Mouse (Mus musculus) embryonic facial prominence, embryonic 14.5 days (tissue): ENCODE results near the gene Faap20. TPM values are rescaled to one million over a fixed set of nuclear protein-coding genes. Genes with fewer than 3 reads are reported as not detected.

ENCODE experiments used
- ATAC-seq: fragments of 200-750 bp; cut with Nextera tagmentation; 2 replicates; pipeline ENCODE4 v1.8.0; 2017; ENCODE audit warnings: low read depth, moderate number of reproducible peaks, moderate TSS enrichment
- DNase-seq: peaks from one replicate; pipeline ENCODE4 v3.0.0-alpha.2; 2015; ENCODE audit warnings: low spot score
- H3K27ac ChIP-seq: fragments of 300-500 bp; sonication (generic); replicated peaks from 2 replicates; pipeline ENCODE4 v1.5.1; 2014; ENCODE audit warnings: low read depth, mild to moderate bottlenecking, low read length, moderate library complexity
- H3K27me3 ChIP-seq: fragments of 300-500 bp; sonication (generic); replicated peaks from 2 replicates; pipeline ENCODE4 v1.6.1; 2014; ENCODE audit warnings: low read length; ENCODE audit not compliant: control insufficient read depth, insufficient read depth
- H3K36me3 ChIP-seq: fragments of 300-500 bp; sonication (generic); 2 replicates; pipeline ENCODE4 v1.6.1; 2014; ENCODE audit warnings: low read length, mixed read lengths; ENCODE audit not compliant: control insufficient read depth, insufficient read depth
- H3K4me1 ChIP-seq: fragments of 300-500 bp; sonication (generic); 2 replicates; pipeline ENCODE4 v1.6.1; 2014; ENCODE audit warnings: antibody characterized with exemption, low read length; ENCODE audit not compliant: control insufficient read depth, insufficient read depth
- H3K4me2 ChIP-seq: fragments of 300-500 bp; sonication (generic); 2 replicates; pipeline ENCODE4 v1.6.1; 2014; ENCODE audit warnings: low read depth, mild to moderate bottlenecking, low read length, moderate library complexity, mixed read lengths
- H3K4me3 ChIP-seq: fragments of 300-500 bp; sonication (generic); 2 replicates; pipeline ENCODE4 v1.5.1; 2014; ENCODE audit warnings: low read depth, mild to moderate bottlenecking, low read length
- H3K9ac ChIP-seq: fragments of 300-500 bp; sonication (generic); 2 replicates; pipeline ENCODE4 v1.6.1; 2014; ENCODE audit warnings: low read depth, mild to moderate bottlenecking, low read length, moderate library complexity, mixed read lengths
- H3K9me3 ChIP-seq: fragments of 300-500 bp; sonication (generic); 2 replicates; pipeline ENCODE4 v1.6.1; 2016; ENCODE audit warnings: low read length; ENCODE audit not compliant: control insufficient read depth
- WGBS: fragments of 180-500 bp; shearing (Covaris S2); extraction: QIAGEN DNeasy Blood & Tissue Kit; methylation state at CpG from one replicate; pipeline ENCODE4 v1.1.7; 2014; 5-methylcytosine and 5-hydroxymethylcytosine counted together
- polyA plus RNA-seq: library from polyadenylated mRNA; unstranded; fragments of >200 nt; fragmentation: Nextera tagmentation; extraction: Ambion mirVana; gene quantifications from 2 replicates; pipeline ENCODE4 v1.2.1, GENCODE M21; 2014

Faap20 gene
- polyA plus RNA-seq, 1 experiment from 2014 or later: 66.1 TPM

DNA sequence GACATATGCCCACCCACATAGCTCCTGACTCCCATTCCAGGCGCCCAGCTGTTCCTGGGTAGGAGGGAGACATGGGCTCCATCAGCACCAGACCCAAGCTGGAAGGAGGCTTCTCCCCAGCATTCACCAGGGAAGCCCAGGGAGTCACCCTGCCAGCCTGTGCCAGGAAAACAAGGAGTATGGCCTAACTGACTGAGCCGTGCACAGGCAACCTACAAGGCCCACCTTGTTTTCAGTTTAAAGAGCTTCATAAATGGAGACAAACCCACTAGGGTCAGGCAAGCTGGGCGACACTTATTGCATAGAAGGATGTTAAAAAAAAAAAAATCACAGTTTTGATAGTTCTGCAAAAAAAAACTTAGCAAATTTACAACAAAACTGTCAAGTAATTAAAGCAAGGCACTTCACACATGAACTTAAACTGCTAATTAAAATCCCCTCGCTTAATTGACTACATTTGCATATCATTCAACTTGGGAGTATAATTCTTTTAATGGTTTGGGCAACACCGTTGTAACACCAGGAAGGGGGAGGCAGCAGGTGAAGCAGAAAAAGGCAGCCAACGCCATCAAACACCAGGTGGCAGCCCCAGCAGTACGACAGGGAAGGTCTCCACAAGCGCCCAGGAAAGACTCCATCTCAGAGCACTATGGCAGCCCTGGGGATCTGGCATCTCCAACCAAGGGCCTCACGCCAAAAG, 36.4 kb upstream of the Faap20 start:
- H3K27ac ChIP-seq: no peak overlapping the region
- H3K4me3 ChIP-seq: no peak overlapping the region
- no peak overlapping the region for H3K9ac ChIP-seq
- H3K27me3 ChIP-seq: no peaks in the 10 kb centered on the region
- H3K4me1 ChIP-seq: peaks cover 49% of the 10 kb centered on the region
- no peak for DNase-seq
- no peaks in the 10 kb centered on the region for H3K9me3 ChIP-seq
- H3K36me3 ChIP-seq: peaks cover 10% of the 10 kb centered on the region
- ATAC-seq: no peak
- no peak overlapping the region for H3K4me2 ChIP-seq
- 62% methylated on average over 9 of the region's 9 CpGs for WGBS

DNA sequence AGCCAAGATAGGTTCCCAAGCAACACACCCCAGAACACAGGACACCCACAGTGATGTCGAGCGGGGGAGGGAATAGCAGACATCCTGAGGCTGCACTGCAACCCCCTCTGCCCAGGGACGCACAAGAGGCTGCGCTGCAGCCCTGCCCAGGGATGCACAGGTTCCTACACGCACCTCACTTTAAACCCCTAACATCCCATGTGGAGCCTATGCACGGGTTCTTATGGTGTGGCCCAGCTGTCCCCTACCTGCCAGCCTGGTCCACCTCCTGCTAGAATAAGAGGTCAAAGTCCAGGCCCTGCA, 35.9 kb upstream of the Faap20 start:
- H3K36me3 ChIP-seq: peaks cover 10% of the 10 kb centered on the region
- H3K4me2 ChIP-seq: no peak overlapping the region
- H3K27ac ChIP-seq: no peak overlapping the region
- no peak overlapping the region for H3K4me3 ChIP-seq
- WGBS: 71% methylated on average over 4 of the region's 6 CpGs
- no peak for ATAC-seq
- no peak overlapping the region for H3K9ac ChIP-seq
- H3K9me3 ChIP-seq: no peaks in the 10 kb centered on the region
- H3K4me1 ChIP-seq: peaks cover 49% of the 10 kb centered on the region
- no peak for DNase-seq
- H3K27me3 ChIP-seq: no peaks in the 10 kb centered on the region

- Histone ChIP-seq H3K4me2 (no peak overlapping the region), H3K9me3 (no peaks in the 10 kb centered on the region), H3K9ac (no peak overlapping the region), H3K36me3 (peaks cover 10% of the 10 kb centered on the region), H3K4me3 (no peak overlapping the region), H3K27ac (no peak overlapping the region), H3K27me3 (no peaks in the 10 kb centered on the region), H3K4me1 (peaks cover 50% of the 10 kb centered on the region)
- 75% methylated on average over 6 of the region's 6 CpGs for WGBS
- DNase-seq (no peak), ATAC-seq (no peak)
Measured at GRCm38 (mm10) chr4:155214188-155214587, 35.4 kb upstream of the Faap20 start.

- Histone ChIP-seq H3K4me1 (peaks cover 52% of the 10 kb centered on the region), H3K36me3 (peaks cover 10% of the 10 kb centered on the region), H3K9me3 (no peaks in the 10 kb centered on the region), H3K4me2 (peak overlapping the region; percentile 41; the same call in 1 of the 2 replicates), H3K4me3 (no peak overlapping the region), H3K27ac (no peak overlapping the region), H3K9ac (no peak overlapping the region), H3K27me3 (no peaks in the 10 kb centered on the region)
- DNase-seq: no peak
- no peak for ATAC-seq
- 76% methylated on average over 10 of the region's 10 CpGs for whole genome bisulfite sequencing
Measured at GRCm38 (mm10) chr4:155214793-155215192, 34.8 kb upstream of the Faap20 start.

DNA sequence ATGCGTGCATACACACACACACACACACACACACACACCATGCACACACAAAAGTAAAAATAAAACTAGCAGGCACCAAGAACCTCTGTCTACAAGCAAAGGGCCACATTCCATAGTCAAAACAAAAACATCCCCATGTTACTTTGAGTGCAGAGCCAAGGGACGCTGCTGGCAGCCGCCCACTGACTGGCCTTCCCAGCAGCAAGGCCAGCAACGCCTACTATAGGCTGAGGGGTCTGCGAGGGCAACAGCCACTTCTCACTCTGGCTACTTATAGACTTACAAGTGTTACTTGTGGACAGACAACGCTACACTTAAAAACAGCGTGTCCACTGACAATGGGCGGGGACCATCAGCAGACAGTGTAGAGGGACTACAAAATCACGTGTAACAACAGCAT, 34.4 kb upstream of the Faap20 start:
- Histone ChIP-seq H3K9me3 (no peaks in the 10 kb centered on the region), H3K9ac (peak overlapping the region; percentile 37; the same call in 1 of the 2 replicates), H3K4me2 (peak overlapping the region; percentile 41), H3K27me3 (no peaks in the 10 kb centered on the region), H3K4me3 (no peak overlapping the region), H3K27ac (peak overlapping the region; percentile 44; the same call in 1 of the 2 replicates), H3K36me3 (peaks cover 10% of the 10 kb centered on the region), H3K4me1 (peaks cover 57% of the 10 kb centered on the region)
- ATAC-seq (no peak), DNase-seq (no peak)
- WGBS: 56% methylated on average over 9 of the region's 9 CpGs

DNA sequence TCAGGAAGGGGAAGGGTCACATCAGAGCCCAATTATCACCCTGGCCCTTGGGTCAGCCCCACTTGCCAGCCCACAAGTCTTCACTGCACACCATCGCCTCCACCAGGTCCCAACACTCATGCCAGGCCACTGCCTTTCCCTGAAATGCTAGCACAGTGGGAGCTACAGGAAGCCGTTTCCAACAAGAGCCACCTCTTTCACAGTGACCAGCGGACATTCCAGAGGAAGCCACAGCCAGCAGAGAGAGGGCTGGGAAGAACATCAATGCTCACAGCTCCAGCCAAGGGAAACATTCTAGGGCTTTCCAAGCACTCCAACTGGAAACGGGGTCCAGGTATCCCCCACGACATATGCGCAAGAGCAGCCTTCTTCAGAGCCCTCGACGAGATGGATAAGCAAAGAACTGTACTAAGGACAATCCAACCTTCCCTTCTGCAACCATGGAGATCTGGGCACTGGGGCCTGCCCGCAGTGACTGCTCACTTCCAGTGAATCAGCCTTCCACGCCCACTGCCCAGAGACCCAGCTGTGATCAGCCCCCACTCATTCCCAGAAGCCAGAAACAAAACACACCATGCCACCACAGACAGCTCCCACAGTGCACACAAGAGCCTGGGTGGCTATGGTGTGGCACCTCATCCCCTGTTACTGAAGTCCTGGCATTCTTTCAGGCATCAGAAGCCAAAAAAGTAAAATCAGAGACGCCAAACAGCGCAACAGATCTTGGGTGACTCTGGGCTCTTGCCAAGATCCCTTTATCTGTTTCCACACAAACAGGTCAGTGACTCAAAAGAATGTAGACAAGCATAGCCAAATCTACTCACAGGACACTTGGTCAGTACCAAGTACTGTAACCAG, 33.6 kb upstream of the Faap20 start:
- no peaks in the 10 kb centered on the region for H3K27me3 ChIP-seq
- H3K4me2 ChIP-seq: peak overlapping the region; percentile 41
- H3K9me3 ChIP-seq: no peaks in the 10 kb centered on the region
- 53% methylated on average over 12 of the region's 12 CpGs for WGBS
- DNase-seq (no peak), ATAC-seq (peak; percentile 20; the same call in 1 of the 2 replicates)
- peaks cover 57% of the 10 kb centered on the region for H3K4me1 ChIP-seq
- no peak overlapping the region for H3K4me3 ChIP-seq
- H3K36me3 ChIP-seq: peaks cover 2% of the 10 kb centered on the region
- peak overlapping the region; percentile 25; the same call in 1 of the 2 replicates for H3K9ac ChIP-seq
- peak overlapping the region; percentile 44 for H3K27ac ChIP-seq

DNA sequence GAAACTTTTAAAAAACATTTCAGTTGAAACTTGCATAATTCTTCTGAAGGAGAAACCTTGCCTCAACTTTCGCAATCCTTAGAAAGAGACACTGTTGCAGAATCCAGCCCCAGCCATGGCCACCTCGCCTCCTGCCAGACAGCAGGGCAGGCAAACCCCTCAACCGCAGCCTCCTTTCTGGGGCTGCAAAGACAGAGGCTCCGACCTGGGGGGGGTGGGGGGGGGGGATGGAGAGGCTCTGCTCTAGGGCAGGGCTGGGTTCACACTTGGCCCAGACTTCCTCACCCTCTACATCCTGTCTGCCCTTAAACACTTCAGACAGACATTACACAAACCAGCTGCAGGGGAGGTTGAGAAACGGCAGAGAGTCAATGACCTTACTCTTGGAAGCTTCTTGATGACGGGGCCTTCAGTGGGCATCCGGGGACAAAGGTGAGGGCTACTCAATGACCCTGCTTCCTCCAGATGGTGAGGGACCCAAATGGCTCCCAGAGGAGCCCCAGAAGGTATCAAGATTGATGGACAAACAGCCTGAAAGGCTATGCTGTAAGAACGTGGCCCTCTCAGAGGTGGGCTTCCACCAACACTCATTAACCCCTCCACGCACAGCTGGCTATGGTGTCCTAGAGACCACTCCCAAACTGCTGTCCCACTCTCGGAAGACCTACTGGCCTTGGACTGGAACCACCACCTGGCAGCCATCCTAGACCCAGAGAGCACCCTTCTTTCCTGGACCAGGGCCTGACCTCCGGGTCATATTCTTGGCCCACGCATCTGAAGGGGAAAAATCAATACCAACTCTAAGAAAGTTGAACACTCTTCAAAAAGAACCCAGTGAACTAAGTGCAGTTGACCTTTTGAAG, 32.1 kb upstream of the Faap20 start:
- DNase-seq: no peak
- no peak for ATAC-seq
- no peaks in the 10 kb centered on the region for H3K27me3 ChIP-seq
- H3K4me2 ChIP-seq: peak overlapping the region; percentile 93
- H3K9me3 ChIP-seq: no peaks in the 10 kb centered on the region
- H3K9ac ChIP-seq: 0 out of 2 replicates have a peak overlapping the region, but pooled peaks have one; percentile 15
- peaks cover 57% of the 10 kb centered on the region for H3K4me1 ChIP-seq
- peaks cover 4% of the 10 kb centered on the region; the same call in 1 of the 2 replicates for H3K36me3 ChIP-seq
- H3K27ac ChIP-seq: no peak overlapping the region
- WGBS: 34% methylated on average over 12 of the region's 12 CpGs
- H3K4me3 ChIP-seq: peak overlapping the region; percentile 87; the same call in 1 of the 2 replicates

DNA sequence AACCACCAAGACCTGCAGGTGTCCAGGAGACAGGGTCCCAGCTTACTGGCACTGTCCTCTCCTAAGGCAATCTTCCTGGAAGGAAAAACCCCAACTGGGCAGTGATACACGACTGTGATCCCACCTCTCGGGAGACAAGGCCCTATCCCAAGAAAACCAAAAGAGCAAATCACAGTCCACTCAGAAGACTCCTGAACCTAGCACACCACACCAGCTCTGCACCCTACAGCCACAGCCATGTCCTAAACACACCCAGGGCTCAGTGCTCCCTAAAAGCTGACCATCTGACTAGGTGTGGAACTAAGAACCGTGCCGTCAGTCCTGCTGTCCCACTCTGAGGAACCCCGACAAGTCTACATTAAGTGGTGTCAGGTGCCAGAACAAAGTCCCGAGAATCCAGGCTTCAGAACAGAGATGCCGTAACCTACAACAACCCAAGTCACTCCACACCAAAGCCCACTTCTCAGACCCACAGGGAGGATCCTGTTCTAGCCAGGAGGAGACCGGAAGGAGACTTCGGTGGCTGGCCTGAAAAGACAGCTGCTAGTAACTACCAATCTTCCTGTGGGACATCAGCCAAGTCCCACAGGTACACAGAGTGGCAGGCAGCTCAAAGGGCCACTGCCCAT, 31.4 kb upstream of the Faap20 start:
- WGBS: 46% methylated on average over 9 of the region's 9 CpGs
- Histone ChIP-seq H3K9me3 (no peaks in the 10 kb centered on the region), H3K4me1 (peaks cover 57% of the 10 kb centered on the region), H3K4me2 (peak overlapping the region; percentile 93), H3K27ac (no peak overlapping the region), H3K4me3 (peak overlapping the region; percentile 87), H3K27me3 (no peaks in the 10 kb centered on the region), H3K9ac (peak overlapping the region; percentile 94; the same call in 1 of the 2 replicates), H3K36me3 (peaks cover 4% of the 10 kb centered on the region; the same call in 1 of the 2 replicates)
- ATAC-seq (no peak), DNase-seq (no peak)
